Mouse (Mus musculus) lung, postnatal 0 days (tissue): ENCODE measurements around the gene Ppat. TPM values are rescaled to one million over a fixed set of nuclear protein-coding genes. Genes with fewer than 3 reads are reported as not detected.

ENCODE experiments used
- ATAC-seq: fragments of 200-750 bp; cut with Nextera tagmentation; 2 replicates; pipeline ENCODE4 v1.8.0; 2017; ENCODE audit warnings: moderate library complexity
- DNase-seq: peaks from one replicate; pipeline ENCODE4 v3.0.0-alpha.2; 2016; ENCODE audit warnings: low spot score
- H3K27ac ChIP-seq: fragments of 300-500 bp; sonication (generic); 2 replicates; pipeline ENCODE4 v1.5.1; 2014; ENCODE audit warnings: antibody characterized with exemption, mild to moderate bottlenecking, low read length, mixed read lengths
- H3K27me3 ChIP-seq: fragments of 300-500 bp; sonication (generic); replicated peaks from 2 replicates; pipeline ENCODE4 v1.6.1; 2014; ENCODE audit warnings: low read length, mixed read lengths; ENCODE audit not compliant: insufficient read depth
- H3K36me3 ChIP-seq: fragments of 300-500 bp; sonication (generic); 2 replicates; pipeline ENCODE4 v1.6.1; 2014; ENCODE audit warnings: low read length, mixed read lengths; ENCODE audit not compliant: insufficient read depth
- H3K4me1 ChIP-seq: fragments of 300-500 bp; sonication (generic); 2 replicates; pipeline ENCODE4 v1.6.1; 2014; ENCODE audit warnings: antibody characterized with exemption, low read depth, low read length, mixed read lengths; ENCODE audit not compliant: insufficient read depth
- H3K4me2 ChIP-seq: fragments of 300-500 bp; sonication (generic); replicated peaks from 2 replicates; pipeline ENCODE4 v1.6.1; 2014; ENCODE audit warnings: low read depth, mild to moderate bottlenecking, low read length, moderate library complexity, mixed read lengths
- H3K4me3 ChIP-seq: fragments of 300-500 bp; sonication (generic); 2 replicates; pipeline ENCODE4 v1.5.1; 2014; ENCODE audit warnings: low read depth, low read length
- H3K9ac ChIP-seq: fragments of 300-500 bp; sonication (generic); replicated peaks from 2 replicates; pipeline ENCODE4 v1.6.1; 2014; ENCODE audit warnings: low read depth, mild to moderate bottlenecking
- H3K9me3 ChIP-seq: fragments of 300-500 bp; sonication (generic); 2 replicates; pipeline ENCODE4 v1.6.1; 2016; ENCODE audit warnings: low read length, mixed read lengths
- CTCF ChIP-seq: IDR thresholded peaks from 2 replicates; pipeline ENCODE4 v1.5.1; 2016; ENCODE audit warnings: antibody characterized with exemption, mild to moderate bottlenecking
- EP300 ChIP-seq: IDR thresholded peaks from 2 replicates; pipeline ENCODE4 v1.6.1; 2016; ENCODE audit warnings: antibody characterized with exemption, mild to moderate bottlenecking, control low read depth
- WGBS: fragments of 180-500 bp; shearing (Covaris S2); extraction: QIAGEN DNeasy Blood & Tissue Kit; methylation state at CpG from one replicate; pipeline ENCODE4 v1.1.7; 2014; 5-methylcytosine and 5-hydroxymethylcytosine counted together
- polyA plus RNA-seq: library from polyadenylated mRNA; unstranded; fragments of >200 nt; fragmentation: Nextera tagmentation; extraction: Ambion mirVana; gene quantifications from 2 replicates; pipeline ENCODE4 v1.2.1, GENCODE M21; 2015

The Ppat gene
- polyA plus RNA-seq, 1 experiment from 2014 or later = 12.5 TPM

DNA sequence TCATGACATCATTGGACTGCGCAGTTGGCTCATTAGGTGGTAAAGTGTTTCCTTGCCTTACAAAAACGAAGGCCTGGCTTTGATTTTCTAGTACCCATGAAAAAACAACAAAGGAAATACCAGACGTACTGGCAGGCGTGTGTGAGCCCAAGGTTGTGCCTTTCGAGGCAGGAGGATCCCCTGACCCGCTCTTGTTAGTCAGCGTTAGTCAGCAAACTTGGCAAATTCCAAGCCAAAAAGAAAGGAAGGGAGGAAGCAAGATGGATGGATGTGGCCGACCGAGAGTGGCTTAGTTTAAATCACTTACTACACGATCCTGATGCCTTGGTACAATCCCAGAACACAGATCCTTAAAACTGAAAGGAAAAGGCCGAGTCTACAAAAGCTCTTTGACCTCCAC lies 11.2 kb upstream of the Ppat start:
- no peak overlapping the region for H3K27ac ChIP-seq
- H3K4me1 ChIP-seq = no peaks in the 10 kb centered on the region
- H3K4me3 ChIP-seq = no peak overlapping the region
- no peak overlapping the region for H3K9ac ChIP-seq
- no peak for ATAC-seq
- H3K9me3 ChIP-seq = no peaks in the 10 kb centered on the region
- 77% methylated on average over 11 of the region's 11 CpGs for WGBS
- no peaks in the 10 kb centered on the region for H3K27me3 ChIP-seq
- H3K4me2 ChIP-seq = no peak overlapping the region
- peaks cover 38% of the 10 kb centered on the region for H3K36me3 ChIP-seq
- TF ChIP-seq CTCF = no peak
- TF ChIP-seq EP300 = no peak
- no peak for DNase-seq

DNA sequence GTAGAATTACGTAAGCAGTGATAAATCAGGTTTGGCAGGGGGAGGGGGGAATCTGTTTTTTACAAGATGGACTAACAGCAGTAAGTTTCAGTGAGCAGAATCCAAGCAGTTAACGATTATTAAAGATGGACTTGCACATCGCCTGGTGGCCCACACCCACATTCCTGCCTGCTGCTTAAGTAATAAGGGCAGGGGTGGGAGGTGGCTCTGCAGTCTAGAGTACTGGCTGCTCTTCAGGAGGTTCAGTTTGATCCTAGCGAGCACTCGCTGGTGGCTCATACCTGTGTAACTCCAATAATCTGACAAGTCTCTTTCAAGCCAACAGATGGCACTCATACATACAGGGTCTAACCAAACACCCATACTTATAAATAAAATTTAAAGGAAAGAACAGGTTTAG lies 8.2 kb upstream of the Ppat start:
- TF ChIP-seq CTCF (no peak), EP300 (no peak)
- Histone ChIP-seq H3K4me2 (no peak overlapping the region), H3K9ac (no peak overlapping the region), H3K4me3 (no peak overlapping the region), H3K36me3 (peaks cover 37% of the 10 kb centered on the region), H3K9me3 (no peaks in the 10 kb centered on the region), H3K27ac (no peak overlapping the region), H3K4me1 (peaks cover 4% of the 10 kb centered on the region; the same call in 1 of the 2 replicates), H3K27me3 (no peaks in the 10 kb centered on the region)
- 70% methylated on average over 5 of the region's 5 CpGs for WGBS
- peak; percentile 54 for DNase-seq
- ATAC-seq = peak; percentile 68

DNA sequence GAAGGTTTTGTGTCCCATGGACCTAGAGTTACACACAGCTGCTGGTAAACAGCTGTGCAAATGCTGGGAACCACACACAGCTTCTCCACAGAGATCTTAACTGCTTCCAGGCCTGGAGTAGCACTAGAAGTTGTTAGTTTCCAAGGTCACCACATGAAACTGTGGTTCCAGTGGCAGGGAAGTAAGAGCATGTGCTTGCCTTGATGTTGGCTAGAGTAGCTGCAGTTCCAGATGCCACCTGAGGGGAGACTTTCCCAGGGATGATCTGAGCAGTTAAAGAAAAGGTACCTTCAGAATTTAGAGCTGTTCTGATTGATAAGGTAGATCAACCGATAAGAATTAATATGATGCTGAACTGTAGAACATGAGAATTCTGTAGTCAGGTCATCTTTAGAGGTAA lies 6.6 kb upstream of the Ppat start:
- Histone ChIP-seq H3K4me3 (no peak overlapping the region), H3K9me3 (no peaks in the 10 kb centered on the region), H3K9ac (no peak overlapping the region), H3K36me3 (peaks cover 34% of the 10 kb centered on the region), H3K4me2 (no peak overlapping the region), H3K4me1 (peaks cover 4% of the 10 kb centered on the region; the same call in 1 of the 2 replicates), H3K27ac (no peak overlapping the region), H3K27me3 (no peaks in the 10 kb centered on the region)
- DNase-seq (peak; percentile 14), ATAC-seq (no peak)
- TF ChIP-seq EP300 (no peak), CTCF (peak; percentile 54)
- 94% methylated on average over 1 of the region's 1 CpGs for whole genome bisulfite sequencing

DNA sequence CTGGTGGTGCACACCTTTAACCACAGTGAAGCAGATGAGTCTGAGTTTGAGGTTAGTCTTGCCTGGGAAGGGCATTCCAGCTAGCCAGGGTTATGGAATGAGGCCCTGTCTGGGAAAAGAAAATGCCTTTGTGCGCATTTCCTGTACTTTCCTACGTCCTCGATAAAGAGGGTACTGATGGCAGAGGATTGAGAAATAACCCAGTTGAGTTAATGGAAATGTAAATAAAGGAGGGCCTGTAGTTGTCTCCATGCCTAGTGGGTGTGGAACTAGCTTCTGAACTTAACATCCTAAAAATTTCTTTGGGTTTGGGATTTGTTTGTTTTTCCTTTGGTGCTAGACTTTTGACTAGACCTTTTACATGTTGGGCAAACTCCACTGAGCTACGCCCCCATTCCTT lies 4.1 kb upstream of the Ppat start:
- H3K4me3 ChIP-seq = no peak overlapping the region
- peak overlapping the region; percentile 62 for H3K27ac ChIP-seq
- no peak overlapping the region for H3K9ac ChIP-seq
- H3K36me3 ChIP-seq = peaks cover 17% of the 10 kb centered on the region
- TF ChIP-seq EP300 = peak; percentile 81
- TF ChIP-seq CTCF = no peak
- peaks cover 13% of the 10 kb centered on the region; the same call in 1 of the 2 replicates for H3K4me1 ChIP-seq
- no peaks in the 10 kb centered on the region for H3K27me3 ChIP-seq
- WGBS = 42% methylated on average over 4 of the region's 4 CpGs
- ATAC-seq = no peak
- no peak overlapping the region for H3K4me2 ChIP-seq
- peak; percentile 71 for DNase-seq
- H3K9me3 ChIP-seq = no peaks in the 10 kb centered on the region

DNA sequence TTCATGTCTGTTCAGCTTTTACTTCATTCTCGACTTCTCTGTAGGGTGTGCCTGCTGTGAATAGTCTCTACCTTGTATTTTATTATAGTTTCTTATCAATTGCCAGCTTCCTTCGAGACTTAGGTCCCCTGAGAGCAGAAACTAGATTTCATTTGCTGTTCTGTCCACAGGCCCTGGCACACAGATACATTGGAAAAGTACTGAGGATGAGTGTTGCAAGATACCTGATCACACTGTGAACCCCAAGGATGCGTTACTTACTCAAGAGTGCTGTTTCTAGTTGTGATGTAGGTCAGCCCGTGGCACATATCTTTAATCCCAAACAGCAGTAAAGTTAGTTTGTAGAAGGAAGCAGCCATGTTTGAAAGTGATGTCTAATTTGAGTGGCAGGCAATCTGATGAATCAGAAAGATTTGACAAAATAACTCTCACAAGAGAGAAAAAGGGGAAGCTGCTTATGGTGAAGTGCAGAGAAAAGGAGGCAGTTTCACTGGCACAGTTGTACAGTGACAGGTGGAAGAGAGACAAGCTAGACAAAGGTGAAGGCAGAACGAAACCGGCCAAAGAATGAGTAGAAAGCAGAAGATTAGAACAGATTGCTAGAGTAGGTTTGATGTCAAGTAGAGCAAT lies 3.0 kb upstream of the Ppat start:
- Histone ChIP-seq H3K4me3 (no peak overlapping the region), H3K4me1 (peaks cover 13% of the 10 kb centered on the region; the same call in 1 of the 2 replicates), H3K9ac (no peak overlapping the region), H3K4me2 (no peak overlapping the region), H3K27me3 (no peaks in the 10 kb centered on the region), H3K27ac (0 out of 2 replicates have a peak overlapping the region, but pooled peaks have one; percentile 62), H3K9me3 (no peaks in the 10 kb centered on the region), H3K36me3 (peaks cover 11% of the 10 kb centered on the region; the same call in 1 of the 2 replicates)
- 80% methylated on average over 6 of the region's 6 CpGs for WGBS
- ATAC-seq = no peak
- no peak for TF ChIP-seq EP300
- no peak for TF ChIP-seq CTCF
- no peak for DNase-seq

DNA sequence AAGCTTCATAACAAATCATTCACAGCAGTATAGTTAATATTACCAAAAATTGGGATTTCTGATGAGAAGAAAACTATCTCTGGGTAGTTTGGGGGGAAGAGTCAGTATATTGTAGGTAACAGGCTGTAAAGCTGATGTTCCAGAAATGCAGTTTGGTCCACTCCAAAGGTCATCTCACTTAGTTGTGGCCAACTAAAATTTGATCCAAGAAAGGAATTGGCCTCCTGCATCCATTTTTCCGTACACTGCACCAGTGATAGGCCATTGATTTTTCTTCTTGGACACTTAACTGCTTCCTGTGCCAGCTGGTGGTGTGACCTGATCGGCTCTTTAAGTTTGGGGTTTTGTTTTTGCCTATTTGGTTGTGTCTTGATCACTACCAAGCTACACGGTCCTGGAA lies 2.4 kb upstream of the Ppat start:
- 67% methylated on average over 3 of the region's 3 CpGs for WGBS
- H3K9me3 ChIP-seq = no peaks in the 10 kb centered on the region
- H3K27ac ChIP-seq = no peak overlapping the region
- no peak for DNase-seq
- H3K36me3 ChIP-seq = peaks cover 11% of the 10 kb centered on the region; the same call in 1 of the 2 replicates
- no peak for ATAC-seq
- no peaks in the 10 kb centered on the region for H3K27me3 ChIP-seq
- H3K4me3 ChIP-seq = no peak overlapping the region
- H3K4me1 ChIP-seq = peaks cover 13% of the 10 kb centered on the region; the same call in 1 of the 2 replicates
- H3K4me2 ChIP-seq = no peak overlapping the region
- H3K9ac ChIP-seq = no peak overlapping the region
- TF ChIP-seq CTCF = no peak
- no peak for TF ChIP-seq EP300
